Mouse (Mus musculus) T-helper 1 cell (primary cell): ENCODE measurements around the gene Exoc6.
"Not testable (repeated sequence)": the region's sequence is repeated elsewhere in the genome, so short reads cannot be mapped to it uniquely, and the experiment has no call there.

ENCODE experiments used
- in situ Hi-C: fragments of 300-600 bp; cut with MboI, MseI; formaldehyde crosslinking; loops from one replicate; pipeline ENCODE4 v1.15.1; 2025; ENCODE audit warnings: high pct_unique_total_duplicates

The Exoc6 gene

DNA sequence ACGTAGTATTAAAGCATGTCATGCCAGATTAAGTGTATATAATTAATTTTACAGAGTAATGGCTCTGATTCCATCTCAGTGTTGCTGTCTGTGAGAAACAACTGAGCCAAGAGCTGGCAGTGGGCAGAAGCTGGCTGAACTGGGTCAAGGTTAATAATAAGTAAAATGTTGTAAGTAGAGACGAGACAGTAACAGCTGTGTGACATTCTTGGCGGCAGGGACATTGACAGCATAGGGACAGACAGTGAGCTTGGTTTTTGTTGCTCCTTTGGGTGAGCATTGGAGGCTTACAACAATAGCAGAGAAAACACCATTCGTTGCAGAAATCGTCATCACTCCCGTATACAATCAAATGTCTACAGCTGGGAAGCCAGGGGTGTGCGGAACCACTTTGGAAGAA lies 13.8 kb upstream of the Exoc6 start:
- in situ Hi-C loops, result no loop called here

DNA sequence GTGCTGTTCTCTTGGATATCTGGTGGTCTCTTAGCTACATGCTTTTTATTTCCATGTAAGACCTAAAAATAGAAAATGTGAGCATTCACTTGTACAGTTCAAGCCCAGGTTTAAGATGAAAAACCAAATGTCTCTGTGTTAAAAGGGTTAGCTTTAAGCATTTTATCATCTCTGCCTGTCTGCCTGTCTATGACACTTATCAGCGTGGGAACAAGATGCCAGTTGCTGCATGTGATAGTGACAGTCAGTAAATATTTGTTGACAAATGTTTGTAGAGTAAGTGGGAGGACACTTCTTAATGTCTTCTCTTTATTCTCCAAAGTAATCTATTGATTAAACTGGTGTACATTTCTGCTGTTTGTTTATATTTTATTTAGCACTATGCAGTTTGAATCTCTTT lies 12.5 kb upstream of the Exoc6 start:
- in situ Hi-C loops, result no loop called here

DNA sequence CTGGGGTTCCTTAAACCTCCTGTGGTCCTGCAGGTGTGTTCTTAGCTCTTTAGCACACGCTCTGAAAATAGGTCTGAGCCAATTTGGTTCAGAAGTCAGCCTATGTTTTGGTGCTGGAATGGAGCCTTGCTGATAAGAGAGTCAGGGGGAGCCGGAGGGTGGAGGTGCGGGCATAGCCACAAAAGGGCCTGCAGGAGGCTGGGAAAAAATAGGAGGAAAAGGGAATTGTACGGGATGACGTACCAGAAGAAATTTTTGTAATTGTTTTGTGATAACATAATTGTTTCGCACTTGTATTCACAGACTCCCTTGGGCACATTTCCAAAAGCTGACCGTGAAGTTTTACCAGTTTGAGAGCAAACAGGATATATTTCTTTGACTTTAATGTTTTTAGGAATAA lies 10.0 kb upstream of the Exoc6 start:
- in situ Hi-C loops, result no loop called here

DNA sequence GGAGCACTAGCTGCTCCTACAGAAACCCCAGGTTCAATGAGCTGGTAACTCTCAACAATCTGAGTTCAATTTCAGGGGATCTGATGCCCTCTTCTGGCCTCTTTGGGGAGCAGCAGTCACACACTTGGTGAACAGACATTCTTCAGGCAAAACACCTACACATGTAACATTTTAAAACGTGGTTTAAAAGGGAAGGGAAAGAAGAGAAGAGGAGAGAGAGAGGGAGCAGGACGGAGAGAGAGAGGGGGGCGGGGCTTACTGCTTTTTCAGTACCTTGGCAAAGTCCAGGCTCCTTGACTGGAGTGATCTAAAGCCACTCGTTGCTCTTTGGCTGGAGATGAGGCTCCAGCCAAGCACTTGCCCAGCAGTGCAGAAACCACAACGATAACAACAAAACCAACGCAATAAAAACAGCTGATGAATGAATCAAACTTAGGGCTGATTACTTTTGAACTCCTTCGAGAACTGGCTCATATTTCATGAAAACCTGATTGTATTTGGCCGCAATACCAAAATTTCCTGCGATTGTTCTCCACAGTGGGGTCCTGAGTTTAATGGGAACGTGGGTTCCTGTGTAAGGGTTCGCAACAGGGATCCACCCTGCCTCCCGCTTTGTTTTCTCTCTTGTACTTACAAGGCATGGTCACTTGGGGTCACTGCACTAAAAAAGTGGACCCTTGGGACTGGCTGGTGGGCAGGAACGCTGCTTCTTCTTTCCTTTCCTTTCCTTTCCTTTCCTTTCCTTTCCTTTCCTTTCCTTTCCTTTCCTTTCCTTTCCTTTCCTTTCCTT lies 6.5 kb upstream of the Exoc6 start:
- in situ Hi-C loops, result no loop called here

DNA sequence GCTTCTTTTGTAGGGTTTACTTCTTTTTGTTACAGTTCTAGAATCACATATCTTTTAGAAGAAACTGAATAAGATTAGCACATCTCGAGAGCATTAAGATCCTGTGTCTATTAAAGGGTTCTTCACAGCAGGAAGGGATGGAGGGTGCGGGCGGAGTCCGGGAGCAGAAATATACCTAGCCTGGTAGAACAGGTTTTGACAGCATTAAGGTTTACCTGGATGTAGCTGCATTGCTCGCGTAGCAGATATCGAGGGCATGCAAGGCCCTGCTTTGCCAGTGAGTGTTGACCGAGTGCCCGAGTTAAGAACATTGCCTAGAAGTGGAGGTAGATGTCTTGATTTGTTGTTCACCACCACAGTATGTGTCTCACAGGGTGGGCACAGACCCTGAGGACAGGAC lies 5.7 kb upstream of the Exoc6 start:
- in situ Hi-C loops, result no loop called here

DNA sequence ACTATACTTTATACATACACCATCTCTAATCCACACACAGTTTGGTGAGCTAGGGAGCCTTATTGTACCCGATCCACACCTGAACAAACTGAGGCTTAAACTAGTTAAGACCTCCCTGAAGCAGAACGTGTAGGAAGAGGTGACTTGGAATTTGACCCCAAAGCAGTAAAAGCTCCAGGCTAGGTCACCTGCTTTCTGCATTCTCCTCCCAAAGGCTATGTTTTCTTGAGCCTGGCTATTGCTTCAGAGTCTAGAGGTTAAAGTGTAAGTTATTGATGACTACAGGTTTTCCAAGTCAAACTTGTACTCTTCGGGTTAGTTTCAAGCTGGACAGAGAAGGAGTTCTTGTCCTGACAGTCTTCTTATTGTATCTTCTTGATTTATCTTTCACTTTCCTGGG lies 5.0 kb upstream of the Exoc6 start:
- in situ Hi-C loops, result no loop called here

DNA sequence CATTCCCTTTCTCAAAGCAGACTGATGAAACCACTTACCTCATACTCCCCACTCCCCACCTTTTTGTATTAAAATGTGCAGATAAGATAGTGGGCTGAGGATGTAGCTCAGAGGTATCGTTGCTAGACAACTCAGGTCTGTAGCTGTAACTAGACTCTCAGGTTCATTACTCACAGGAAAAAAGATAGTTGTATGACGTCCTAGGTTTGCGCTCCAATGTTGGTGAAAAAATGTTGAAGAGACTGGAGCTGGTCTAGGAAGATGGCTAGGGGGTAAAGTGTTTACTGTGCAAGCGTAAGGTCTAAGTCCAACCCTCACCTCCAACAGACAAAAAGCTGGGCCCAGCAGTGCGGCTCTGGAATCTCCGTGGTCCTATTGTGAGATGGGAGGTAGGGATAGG lies 4.5 kb upstream of the Exoc6 start:
- in situ Hi-C loops, result no loop called here

DNA sequence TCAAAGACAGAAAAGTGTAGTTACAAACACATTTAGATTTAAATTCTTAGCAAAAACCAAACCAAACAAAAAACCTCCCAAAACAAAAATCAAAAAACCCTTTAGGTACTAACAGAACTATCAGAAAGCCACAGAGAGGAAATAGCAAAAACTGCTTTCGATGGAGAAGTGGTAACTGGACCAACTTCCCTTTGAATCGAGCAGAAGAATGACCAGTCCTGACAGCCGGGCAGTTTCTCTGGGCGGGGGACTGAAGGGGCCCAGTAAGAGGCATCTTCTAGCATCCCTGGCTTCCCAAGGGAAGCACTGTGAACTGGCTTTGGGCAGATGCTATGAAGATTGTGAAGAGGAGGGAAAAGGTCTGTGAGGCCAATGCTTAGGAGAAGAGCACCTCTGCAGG lies 3.4 kb upstream of the Exoc6 start:
- in situ Hi-C loops, result no loop called here

DNA sequence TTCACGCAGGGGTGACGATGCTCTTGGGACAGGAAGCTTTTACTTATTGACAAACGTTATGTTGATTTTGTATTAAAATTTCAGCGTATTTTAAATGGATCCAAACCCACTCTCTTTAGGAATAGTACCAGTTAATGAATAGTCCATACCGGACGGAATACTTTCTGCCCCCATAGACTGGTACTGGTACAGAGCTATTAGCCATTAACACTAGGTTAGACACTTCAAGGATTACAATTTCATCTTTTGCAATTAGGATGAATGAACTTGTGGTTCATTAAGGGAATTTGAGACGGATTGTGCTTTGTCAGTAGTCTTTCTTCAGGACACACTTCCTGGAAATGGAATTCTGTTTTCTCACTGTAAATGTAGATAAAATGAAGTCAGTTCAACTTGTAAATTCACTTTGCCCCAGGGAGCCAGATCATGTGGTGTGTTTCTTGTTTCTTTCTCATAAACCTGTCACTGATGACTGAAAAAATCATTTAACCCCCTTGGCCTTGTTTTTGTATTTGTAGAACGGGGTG lies 885 bp downstream of the Exoc6 start:
- in situ Hi-C loops, result no loop called here

DNA sequence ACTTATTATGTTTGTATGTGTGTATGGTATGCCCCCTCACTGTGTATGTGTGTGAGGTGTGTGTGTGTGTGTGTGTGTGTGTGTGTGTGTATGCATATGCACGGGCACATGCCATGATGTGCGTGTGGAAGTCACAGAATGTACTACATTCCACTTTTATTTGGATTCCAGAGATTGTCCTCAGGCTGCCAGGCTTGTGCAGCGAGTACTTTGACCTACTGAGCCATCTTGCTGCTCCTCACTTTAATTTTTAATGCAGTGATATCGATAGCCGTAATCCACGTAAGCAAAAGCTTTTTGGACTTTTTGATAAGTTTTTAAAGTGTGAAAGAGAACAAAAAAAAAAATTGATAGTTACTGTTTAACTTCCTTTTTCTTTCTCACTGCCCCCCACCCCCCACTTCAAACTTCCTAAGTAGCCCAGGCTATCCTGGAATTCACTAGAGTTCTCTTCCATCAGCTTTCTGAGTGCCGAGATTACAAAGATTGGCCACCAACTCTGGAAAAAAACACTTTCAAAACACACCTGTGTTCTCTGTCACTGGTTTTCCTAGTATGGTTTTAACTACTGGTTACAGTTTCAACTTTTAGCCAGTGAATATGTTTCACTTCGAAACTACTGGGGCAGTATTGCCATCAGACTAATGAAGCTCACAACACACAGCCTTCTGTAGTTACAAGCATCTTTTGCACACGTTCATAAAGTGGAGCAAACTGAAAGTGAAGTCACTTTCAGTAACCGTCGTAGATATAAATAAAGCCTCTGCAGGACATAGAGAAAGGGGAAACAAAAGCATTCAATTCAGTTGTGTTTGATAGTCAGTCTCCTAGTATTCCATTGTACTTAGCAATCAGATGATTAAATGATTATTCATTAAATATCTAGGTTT lies 3.4 kb downstream of the Exoc6 start:
- in situ Hi-C loops, result no loop called here

DNA sequence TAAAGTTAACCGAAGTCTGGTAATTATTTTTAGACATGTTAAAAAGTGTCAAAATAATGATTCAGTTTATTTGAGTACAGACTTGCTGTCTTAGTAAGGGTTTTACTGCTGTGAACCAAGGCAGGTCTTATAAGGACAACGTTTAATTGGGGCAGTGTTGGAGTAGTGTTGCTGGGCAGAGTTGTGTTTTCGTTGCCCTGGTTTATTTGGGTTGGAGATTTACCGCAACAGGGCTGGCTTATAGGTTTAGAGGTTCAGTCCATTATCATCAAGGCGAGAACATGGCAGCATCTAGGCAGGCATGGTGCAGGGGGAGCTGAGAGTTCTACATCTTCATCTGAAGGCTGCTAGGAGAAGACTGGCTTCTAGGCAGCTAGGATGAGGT lies 4.0 kb downstream of the Exoc6 start:
- in situ Hi-C loops, result not testable (repeated sequence)

DNA sequence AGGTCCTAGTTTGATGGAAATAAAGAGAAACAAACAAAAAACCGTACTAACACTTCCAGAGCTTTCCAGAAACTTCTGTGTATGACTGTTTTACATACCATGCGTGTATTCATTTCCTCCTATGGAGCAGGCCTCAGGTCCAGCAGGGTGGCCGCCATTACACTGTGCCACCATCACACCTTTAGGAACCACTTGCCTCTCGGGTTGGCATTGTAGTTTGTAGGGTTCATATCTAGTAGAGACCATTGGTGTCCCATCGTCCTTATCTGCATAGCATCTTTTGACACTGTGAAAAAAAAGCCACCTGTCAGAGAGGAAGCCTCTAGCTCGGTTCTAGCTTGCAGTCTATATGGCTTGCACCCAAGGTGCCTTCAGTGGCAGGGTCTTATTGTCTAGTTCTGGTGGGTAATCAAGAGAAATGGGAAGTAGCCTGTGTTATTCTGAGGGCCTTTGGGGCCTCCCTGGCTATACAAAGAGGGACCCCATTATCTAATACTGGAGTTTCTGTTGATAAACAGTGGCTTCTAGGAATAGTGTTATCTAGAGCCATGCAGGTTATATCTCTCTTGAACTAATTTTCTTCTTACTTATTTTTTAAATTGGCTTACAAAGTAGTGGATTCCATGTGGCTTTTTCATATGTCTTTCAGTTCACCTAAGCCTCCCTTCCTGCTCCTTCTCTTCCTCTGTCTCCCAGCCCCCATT lies 5.8 kb downstream of the Exoc6 start:
- in situ Hi-C loops, result no loop called here

DNA sequence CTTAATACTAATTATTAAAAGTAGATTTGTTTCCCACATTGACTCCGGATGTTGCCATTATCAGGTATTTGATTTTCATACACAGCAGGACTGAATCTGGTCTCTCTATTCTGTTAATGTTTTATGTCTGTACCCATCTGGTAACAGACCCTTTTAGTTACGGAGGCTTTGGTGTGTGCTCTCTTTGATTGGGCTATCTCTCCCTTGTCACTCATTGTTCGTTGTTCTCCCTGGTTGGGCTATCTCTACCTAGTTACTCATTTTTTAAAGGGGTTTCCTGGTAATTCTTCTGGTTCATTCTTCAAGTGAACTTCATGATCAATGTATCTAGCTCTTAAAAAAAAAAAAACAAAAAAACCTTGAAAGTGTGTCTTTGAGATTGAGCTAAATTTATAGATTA lies 7.7 kb downstream of the Exoc6 start:
- in situ Hi-C loops, result no loop called here

DNA sequence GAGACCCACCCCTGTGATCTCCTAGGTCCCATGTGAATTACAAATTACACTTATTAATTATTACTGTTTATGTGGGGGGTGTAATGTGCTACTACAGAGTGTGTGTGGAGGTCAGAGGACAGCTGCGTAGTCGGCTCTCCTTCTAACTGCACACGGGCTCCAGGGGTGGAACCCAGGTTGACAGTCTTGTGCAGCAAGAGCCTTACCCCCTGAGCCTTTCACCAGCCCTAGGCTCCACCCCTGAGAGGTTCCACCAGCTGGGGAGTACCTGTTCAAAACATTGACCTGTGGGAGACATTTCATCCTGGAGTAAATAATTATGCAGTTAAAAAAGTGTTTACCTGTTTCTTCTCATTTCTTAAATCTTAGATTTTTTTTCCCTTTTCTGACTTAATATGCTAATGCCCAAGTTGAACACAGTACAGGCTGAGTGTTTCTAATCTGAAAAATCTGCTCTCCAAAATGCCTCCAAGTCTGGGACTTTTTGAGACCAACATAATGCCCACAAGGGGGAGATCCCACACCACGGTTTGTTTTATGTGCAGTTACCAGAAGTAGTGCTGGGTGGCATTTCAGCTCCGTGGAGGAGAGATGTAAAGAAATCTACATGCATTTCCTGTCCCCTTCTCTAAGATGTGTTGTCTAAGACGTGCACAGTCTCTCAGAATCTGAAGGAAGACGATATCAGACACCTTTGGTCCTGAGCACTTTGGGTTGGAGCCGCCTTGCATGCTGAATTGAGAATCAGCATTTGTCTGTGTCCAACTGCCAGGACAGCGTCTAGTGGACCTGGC lies 9.3 kb downstream of the Exoc6 start:
- in situ Hi-C loops, result no loop called here

DNA sequence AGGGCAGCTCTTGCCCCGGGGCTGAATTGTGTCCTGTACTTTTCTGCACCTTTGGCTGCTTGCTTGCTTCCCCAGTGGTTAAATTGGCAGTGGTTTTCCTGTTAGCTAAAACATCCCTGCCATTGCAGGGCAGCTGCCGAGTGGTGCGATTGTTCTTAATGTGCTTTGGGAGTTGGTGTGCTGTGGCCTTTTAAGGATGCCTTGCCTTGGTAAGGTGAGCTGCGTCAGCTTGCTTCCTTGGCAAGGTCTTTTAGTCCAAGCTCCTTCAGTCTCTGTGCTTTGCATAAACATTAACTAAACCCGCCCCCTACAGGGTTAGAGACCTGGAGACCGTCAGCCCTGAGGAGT lies 9.8 kb downstream of the Exoc6 start:
- in situ Hi-C loops, result no loop called here

DNA sequence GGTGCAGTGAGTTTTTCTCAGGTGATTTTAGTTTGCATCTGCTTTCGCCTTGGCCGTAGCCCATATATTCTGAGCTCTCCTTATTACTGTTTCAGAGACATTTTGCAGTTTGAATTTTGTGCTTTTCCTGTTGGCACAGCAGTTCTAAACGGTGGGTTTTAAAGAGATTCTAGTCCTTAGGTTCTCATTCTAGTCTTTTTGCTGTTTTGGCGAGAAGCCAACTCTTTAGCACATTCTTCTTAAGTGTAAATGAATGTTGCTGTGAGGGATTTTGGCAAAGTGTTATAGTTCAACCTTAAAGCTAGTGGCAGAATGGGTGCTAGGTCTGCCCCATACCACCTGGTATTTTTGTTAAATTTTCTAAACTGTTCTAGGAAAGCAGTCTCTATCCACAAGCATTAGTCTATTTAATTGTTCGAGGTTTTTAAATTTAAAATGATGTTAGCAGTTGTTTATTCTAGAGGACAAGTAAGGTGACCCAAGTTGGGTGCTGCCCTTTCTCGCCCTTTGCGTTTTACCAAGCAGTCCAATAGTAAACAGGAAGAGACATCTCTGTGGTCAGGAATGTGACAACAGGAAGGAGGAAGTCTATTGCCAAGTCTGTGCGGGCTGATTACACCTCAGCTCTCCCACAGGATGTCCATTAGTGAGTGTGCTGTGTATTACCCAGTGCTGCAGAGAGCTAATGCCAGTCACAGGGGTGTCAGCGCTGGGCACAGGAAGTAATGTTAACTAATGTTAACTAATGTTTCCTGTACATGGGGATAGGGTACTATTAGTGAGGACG lies 11.1 kb downstream of the Exoc6 start:
- in situ Hi-C loops, result no loop called here

DNA sequence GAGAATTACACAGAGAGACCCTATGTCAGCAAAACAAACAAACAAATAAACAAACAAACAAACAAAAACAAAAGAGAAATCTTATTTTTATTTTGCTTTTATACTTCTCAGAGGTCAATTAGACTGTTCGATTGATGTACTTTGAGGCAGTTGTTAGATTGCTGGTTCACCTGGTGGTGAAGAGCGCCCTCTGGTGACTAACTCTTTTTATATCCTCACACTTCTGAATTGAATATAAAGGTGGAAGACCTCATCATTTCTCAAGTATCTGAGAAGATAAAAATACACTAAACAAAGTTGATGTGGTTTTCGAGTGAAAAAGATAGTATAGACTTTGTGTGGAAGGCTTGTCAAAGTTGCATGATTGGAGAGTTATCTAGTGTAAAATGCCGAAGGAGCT lies 13.5 kb downstream of the Exoc6 start:
- in situ Hi-C loops, result no loop called here

DNA sequence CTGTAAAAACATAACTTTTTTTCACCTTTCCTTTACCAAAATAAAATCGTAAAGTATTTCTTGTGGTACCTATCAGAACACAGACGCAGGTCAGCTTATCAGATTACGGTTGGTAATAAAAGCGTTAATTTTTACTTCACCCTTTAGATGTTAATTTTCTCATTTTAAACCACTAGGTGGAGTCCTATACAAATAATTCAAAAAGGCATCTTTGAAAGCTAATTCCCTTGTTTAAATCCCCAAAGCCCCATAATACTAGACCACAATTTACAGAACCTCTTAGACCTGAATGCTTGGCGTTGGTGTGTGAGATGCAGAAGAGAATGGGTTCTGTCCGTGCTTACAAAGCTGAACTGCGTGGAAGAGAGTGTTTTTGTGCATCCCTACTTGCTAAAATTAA lies 15.6 kb downstream of the Exoc6 start:
- in situ Hi-C loops, result no loop called here

DNA sequence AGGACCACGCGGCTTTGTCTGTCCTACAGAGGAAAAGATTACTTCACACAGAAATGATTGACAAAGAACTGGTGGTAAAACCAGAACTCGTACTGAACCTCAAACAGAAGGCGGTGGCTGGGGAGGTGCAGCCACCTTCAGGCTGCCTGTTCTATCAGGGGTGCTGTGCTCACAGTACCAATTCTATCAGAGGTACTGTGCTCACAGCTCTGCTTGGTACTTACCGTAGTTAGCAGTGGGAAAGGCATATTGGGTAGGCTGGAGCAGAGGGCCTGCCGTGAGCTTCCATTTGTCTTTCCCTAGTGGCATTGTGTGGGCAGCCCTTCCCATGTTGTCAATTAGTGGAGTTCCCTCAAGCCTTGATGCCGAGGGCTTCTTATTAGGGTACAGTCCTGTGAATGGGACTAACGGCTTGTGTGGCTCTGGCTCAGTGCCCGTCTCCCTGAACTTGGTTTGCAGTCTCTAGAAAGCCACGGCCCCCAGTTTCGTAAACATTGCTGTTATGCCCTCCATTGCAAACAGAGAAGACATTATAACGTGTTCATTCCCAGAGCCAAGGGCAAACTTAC lies 19.1 kb downstream of the Exoc6 start:
- in situ Hi-C loops, result no loop called here

DNA sequence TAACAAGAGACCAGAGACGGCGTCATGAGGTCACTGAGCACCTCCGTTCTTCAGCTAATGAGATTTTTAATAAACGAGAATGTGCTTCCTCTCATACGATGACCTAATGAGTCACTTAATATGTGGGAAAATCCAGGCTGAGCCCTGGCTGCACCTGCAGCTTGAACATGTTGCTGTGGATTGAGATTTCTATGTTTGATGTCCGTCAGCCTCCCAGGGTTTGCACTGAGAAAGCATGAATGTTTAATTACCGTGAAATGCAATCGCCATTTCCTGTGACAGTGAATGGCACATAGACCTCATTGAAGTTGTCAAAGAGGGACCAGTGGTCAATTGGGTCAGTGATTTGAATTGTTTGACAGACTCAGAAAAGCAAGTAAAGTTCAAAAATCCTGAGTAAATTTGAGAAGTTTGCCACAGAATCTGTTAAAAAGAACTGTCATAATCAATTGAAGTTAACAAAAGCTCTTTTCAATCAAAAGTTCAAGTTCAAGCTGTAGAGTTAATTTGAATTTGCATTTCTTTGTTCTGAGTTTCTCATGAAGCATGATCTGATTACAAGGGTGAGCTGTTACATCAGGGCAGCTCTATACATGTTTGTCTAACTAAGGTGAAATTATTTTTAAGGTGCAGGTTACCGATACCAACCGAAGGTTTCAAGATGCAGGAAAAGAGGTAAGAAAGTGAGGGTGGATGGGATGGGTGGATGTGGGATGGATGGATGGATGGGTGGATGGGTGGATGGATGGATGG lies 20.9 kb downstream of the Exoc6 start:
- in situ Hi-C loops, result no loop called here
